Mouse (Mus musculus) heart, embryonic 13.5 days (tissue): ENCODE results near the gene Nfya. TPM values are rescaled to one million over a fixed set of nuclear protein-coding genes. Genes with fewer than 3 reads are reported as not detected.

Experiments
- ATAC-seq: fragments of 200-750 bp; cut with Nextera tagmentation; 2 replicates; pipeline ENCODE4 v1.8.0; 2017; ENCODE audit warnings: moderate TSS enrichment; ENCODE audit not compliant: insufficient number of reproducible peaks, low FRiP score, low TSS enrichment; ENCODE audit errors: extremely low read depth
- H3K27ac ChIP-seq: fragments of 300-500 bp; sonication (generic); replicated peaks from 2 replicates; pipeline ENCODE4 v1.5.1; 2015; ENCODE audit warnings: moderate library complexity, mild to moderate bottlenecking, inconsistent platforms
- H3K27me3 ChIP-seq: fragments of 300-500 bp; sonication (generic); replicated peaks from 2 replicates; pipeline ENCODE4 v1.6.1; 2015; ENCODE audit warnings: mild to moderate bottlenecking, inconsistent platforms
- H3K36me3 ChIP-seq: fragments of 300-500 bp; sonication (generic); 2 replicates; pipeline ENCODE4 v1.6.1; 2015; ENCODE audit warnings: mild to moderate bottlenecking, inconsistent platforms
- H3K4me1 ChIP-seq: fragments of 300-500 bp; sonication (generic); 2 replicates; pipeline ENCODE4 v1.6.1; 2015; ENCODE audit warnings: inconsistent platforms
- H3K4me2 ChIP-seq: fragments of 300-500 bp; sonication (generic); 2 replicates; pipeline ENCODE4 v1.6.1; 2015; ENCODE audit warnings: inconsistent platforms, mild to moderate bottlenecking, moderate library complexity
- H3K4me3 ChIP-seq: fragments of 300-500 bp; sonication (generic); 2 replicates; pipeline ENCODE4 v1.5.1; 2015; ENCODE audit warnings: moderate library complexity, mild to moderate bottlenecking, inconsistent platforms
- H3K9ac ChIP-seq: fragments of 300-500 bp; sonication (generic); 2 replicates; pipeline ENCODE4 v1.6.1; 2015; ENCODE audit warnings: inconsistent platforms, mild to moderate bottlenecking, moderate library complexity
- H3K9me3 ChIP-seq: fragments of 300-500 bp; sonication (generic); 2 replicates; pipeline ENCODE4 v1.6.1; 2016; ENCODE audit warnings: inconsistent platforms
- WGBS: fragments of 180-500 bp; shearing (Covaris S2); methylation state at CpG from one replicate; pipeline ENCODE4 v1.1.7; 2015; ENCODE audit warnings: mixed read lengths; 5-methylcytosine and 5-hydroxymethylcytosine counted together
- polyA plus RNA-seq: library from polyadenylated mRNA; unstranded; fragments of >200 nt; fragmentation: Nextera tagmentation; extraction: Ambion mirVana; gene quantifications from 2 replicates; pipeline ENCODE4 v1.2.1, GENCODE M21; 2015

Gene Nfya
- 9.9 and 10.5 TPM in 2 replicates for polyA plus RNA-seq

DNA sequence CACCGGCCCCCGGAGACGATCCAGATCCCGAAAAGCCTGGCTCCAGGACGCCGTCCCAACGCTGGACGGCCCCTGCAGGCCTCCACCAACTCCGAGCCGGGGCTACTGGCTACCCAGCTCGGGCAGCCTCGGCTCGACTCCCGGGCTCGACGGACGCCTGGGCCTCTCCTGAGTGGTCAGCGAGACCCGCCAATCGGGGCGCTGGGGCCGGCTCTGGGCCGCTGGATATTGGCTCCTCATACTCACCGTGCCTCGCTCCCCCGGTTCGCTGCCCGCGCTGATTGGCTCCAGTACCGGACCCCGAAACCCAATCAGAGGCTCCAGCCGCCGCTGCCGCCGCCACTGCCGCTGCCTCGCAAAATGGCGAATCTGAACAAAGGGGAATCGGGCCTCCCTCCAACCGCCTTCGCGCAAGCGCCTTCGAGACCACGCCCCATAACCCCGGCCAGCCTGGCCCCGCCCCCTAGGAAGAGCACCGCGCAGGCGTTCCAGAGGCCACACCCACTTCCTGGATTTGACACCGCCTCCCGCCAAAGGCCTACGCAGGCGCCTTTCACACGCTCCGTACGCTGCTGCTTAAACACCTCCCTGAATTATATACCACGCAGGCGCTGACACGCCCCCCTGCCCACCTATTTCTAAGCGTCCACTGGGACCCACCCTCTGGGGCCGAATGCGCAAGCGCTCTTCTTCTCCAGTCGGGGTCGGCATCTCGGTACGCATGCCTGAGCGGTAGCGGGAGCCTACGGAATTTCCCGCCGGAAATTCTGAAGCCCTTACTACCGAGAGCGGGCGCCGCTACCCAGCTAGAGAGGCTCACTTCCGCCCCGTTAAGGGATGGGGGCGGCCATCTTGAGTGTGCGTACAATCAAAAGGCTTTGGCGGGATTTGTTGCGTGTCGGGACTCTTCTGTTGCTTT, at the start of gene Nfya, which contains the start of gene Oard1:
Gene Nfya (minus strand): TSS at position 527 of the 919 bp plus-strand sequence.
Gene Oard1 (plus strand): TSS at position 635 of the 919 bp plus-strand sequence.
- H3K27ac ChIP-seq = peak within 1 kb of the TSS; percentile 100
- peak within 1 kb of the TSS; percentile 90 for H3K4me2 ChIP-seq
- peak within 1 kb of the TSS; percentile 99 for H3K9ac ChIP-seq
- peak; percentile 92 for ATAC-seq
- peaks cover 43% of the 10 kb centered on the region for H3K4me1 ChIP-seq
- H3K4me3 ChIP-seq = peak within 1 kb of the TSS; percentile 91
- peaks cover 29% of the 10 kb centered on the region for H3K36me3 ChIP-seq
- no peaks in the 10 kb centered on the region for H3K9me3 ChIP-seq
- WGBS = under 1% methylated on average over 82 of the region's 84 CpGs
- H3K27me3 ChIP-seq = no peaks in the 10 kb centered on the region

DNA sequence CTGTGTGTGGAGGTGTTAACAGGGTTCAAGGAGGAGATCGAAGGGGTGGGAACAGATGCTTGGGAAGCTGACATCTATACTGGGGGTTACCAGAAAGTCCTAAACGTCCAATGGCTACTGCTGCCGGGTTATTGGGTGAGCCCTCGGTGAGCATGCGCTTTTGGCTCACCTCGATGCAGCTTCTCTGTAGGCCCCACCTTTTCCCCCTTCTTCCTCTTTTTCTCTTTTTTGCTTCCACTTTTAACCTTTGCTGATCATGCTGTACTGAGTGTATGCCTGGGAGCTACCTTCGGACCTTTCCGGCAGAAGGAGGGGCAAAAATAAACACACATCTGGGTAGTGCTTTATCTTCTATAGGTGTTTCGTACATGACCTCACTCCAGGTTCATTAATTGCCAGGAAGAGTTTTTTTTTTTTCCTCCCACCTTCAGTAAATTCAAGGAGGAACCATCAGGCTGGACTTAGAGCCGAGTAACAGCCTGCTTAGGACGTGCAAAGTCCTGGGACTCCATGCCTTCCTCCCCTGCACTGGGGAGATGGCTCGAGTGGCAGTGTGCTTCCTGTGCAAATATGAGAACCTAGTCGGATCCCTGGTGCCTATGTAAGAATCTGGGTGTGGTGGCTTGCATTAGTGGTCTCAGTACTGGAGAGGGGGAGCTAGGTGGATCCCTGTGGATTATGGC, 48.4 kb upstream of the Nfya start:
- Histone ChIP-seq H3K4me1 (no peaks in the 10 kb centered on the region), H3K27me3 (no peaks in the 10 kb centered on the region), H3K4me3 (no peak overlapping the region), H3K9me3 (no peaks in the 10 kb centered on the region), H3K27ac (no peak overlapping the region), H3K9ac (no peak overlapping the region), H3K36me3 (no peaks in the 10 kb centered on the region), H3K4me2 (no peak overlapping the region)
- ATAC-seq = no peak
- 66% methylated on average over 13 of the region's 13 CpGs for WGBS

DNA sequence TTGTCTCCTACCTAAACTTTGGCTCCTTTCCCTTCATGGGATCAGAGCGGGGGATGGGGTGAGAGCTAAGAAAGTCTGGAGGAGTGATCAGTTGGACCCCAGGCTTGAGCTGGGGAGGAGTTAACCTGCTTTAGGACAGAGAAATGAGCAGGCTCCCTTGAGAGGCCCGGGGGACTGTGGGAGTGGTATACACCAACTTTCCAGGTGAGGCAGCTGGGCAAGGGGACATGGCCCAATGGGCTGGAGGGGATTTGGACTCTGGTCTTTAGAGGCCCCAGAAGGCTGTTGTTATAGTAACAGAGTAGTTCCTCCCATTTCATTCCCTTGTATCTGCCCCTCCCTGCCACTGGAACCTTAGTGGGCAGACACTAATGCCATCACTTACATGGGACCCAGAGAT, 46.2 kb upstream of the Nfya start:
- no peaks in the 10 kb centered on the region for H3K36me3 ChIP-seq
- H3K9ac ChIP-seq = no peak overlapping the region
- 74% methylated on average over 2 of the region's 2 CpGs for WGBS
- no peaks in the 10 kb centered on the region for H3K27me3 ChIP-seq
- H3K4me2 ChIP-seq = no peak overlapping the region
- no peaks in the 10 kb centered on the region for H3K9me3 ChIP-seq
- no peak overlapping the region for H3K4me3 ChIP-seq
- H3K4me1 ChIP-seq = peaks cover 9% of the 10 kb centered on the region
- no peak for ATAC-seq
- no peak overlapping the region for H3K27ac ChIP-seq

DNA sequence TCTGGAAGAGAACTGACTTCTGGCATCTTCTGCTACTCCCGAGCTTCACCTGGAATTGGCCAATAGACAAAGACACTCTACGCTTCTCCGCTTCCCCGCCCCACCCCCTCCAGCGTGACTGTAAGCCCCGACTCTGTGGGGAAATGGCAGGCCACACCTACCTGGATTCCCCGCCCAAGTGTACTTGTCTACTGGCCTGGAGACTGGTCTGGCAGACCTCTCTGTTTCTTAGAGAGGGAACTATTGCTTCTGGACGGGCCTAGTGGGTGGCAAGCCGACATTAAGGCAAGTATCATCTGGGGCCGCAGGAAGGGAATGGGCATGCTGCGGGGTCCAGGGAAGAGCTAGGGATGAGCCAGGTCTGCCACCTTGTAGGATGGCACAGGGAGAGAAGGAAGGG, 45.0 kb upstream of the Nfya start, which contains the start of gene Unc5cl:
Gene Unc5cl (plus strand): TSS at position 214 of the 400 bp plus-strand sequence.
- Histone ChIP-seq H3K9me3 (no peaks in the 10 kb centered on the region), H3K4me2 (peak within 1 kb of the TSS; percentile 47), H3K27ac (no peak within 1 kb of the TSS), H3K9ac (peak within 1 kb of the TSS; percentile 19), H3K4me1 (peaks cover 9% of the 10 kb centered on the region), H3K36me3 (no peaks in the 10 kb centered on the region), H3K27me3 (no peaks in the 10 kb centered on the region), H3K4me3 (peak within 1 kb of the TSS; percentile 20)
- 53% methylated on average over 11 of the region's 11 CpGs for WGBS
- ATAC-seq = no peak

DNA sequence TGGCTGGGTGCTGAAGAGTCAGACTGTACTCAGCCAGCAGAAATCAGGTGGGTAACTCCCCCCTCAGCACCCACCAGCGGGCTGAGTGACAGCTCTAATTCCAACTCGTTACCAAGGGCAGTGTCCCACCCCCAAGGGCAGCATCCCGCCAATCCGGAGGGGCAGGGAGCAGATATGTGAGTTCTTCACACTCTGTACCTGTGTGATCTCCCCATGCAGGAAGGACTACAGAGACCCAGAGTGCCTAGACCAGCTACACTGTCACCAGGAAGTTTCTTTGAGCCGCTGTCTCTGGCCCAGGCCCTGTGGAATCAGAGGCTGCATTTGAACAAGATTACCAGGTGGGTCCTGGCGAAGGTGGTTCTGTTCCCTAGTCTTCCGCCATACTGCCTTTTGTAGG, 44.5 kb upstream of the Nfya start:
- H3K4me3 ChIP-seq = peak overlapping the region; percentile 20
- ATAC-seq = no peak
- peak overlapping the region; percentile 47 for H3K4me2 ChIP-seq
- H3K27ac ChIP-seq = no peak overlapping the region
- peaks cover 9% of the 10 kb centered on the region for H3K4me1 ChIP-seq
- WGBS = 39% methylated on average over 7 of the region's 7 CpGs
- H3K36me3 ChIP-seq = no peaks in the 10 kb centered on the region
- H3K9ac ChIP-seq = peak overlapping the region; percentile 19; the same call in 1 of the 2 replicates
- H3K27me3 ChIP-seq = no peaks in the 10 kb centered on the region
- H3K9me3 ChIP-seq = no peaks in the 10 kb centered on the region

DNA sequence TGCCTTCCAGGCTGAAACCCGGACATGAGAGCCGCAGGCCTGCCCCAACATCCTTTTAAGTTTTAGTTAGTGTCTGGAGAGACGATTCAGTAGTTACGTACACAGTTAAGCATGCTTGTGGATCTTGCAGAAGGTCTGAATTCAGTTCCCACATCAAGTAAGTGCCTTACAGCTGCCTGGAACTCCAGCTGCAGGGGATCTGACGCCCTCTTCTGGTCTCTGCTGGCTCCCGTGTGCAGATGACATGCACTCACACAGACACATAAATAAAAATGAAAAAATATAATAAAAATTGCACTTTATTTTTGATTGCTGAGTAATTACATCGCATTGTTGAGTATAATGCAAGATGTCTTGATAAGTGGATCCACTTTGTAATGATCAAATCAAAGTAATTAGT, 43.8 kb upstream of the Nfya start:
- no peaks in the 10 kb centered on the region for H3K27me3 ChIP-seq
- no peak overlapping the region for H3K4me2 ChIP-seq
- H3K4me1 ChIP-seq = peaks cover 9% of the 10 kb centered on the region
- H3K4me3 ChIP-seq = no peak overlapping the region
- ATAC-seq = no peak
- H3K9me3 ChIP-seq = no peaks in the 10 kb centered on the region
- no peaks in the 10 kb centered on the region for H3K36me3 ChIP-seq
- H3K27ac ChIP-seq = no peak overlapping the region
- H3K9ac ChIP-seq = no peak overlapping the region
- 69% methylated on average over 7 of the region's 7 CpGs for WGBS

DNA sequence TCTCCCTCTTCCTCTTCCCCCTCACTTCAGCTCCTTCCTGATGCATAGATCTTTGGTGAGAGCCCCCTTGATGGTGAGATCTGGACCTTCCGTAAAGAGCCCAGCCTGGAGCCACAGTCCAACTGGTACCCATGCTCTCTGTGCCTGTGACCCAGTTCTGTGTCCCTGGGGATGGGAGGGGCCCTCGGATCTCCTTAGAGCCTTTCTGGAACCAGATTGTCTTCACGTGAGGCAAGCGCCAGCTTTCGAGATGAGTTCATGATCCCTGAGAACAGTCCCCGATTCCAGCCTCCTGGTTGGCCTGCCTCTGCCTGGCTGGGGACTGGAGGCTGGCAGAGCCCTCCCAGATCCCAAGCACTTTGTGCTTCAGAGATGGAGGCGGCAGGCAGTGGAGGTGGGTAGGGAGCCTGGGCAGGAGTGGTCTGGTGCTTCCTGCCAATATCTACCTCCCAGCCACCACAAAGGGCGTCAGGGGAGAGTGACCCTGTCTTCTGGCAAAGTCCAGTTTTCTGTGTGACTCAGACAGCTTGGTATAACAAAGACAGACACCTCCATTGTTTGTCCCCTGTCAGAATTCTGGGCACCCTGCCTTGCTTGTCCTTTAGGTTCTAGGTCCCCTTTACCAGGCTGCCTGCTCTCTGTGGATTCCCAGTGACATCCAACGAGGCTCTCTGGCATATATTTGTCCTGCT, 42.2 kb upstream of the Nfya start:
- WGBS = 64% methylated on average over 9 of the region's 9 CpGs
- Histone ChIP-seq H3K9ac (no peak overlapping the region), H3K4me2 (peak overlapping the region; percentile 35; the same call in 1 of the 2 replicates), H3K4me3 (no peak overlapping the region), H3K27ac (no peak overlapping the region), H3K4me1 (peaks cover 14% of the 10 kb centered on the region), H3K27me3 (no peaks in the 10 kb centered on the region), H3K36me3 (no peaks in the 10 kb centered on the region), H3K9me3 (no peaks in the 10 kb centered on the region)
- no peak for ATAC-seq

DNA sequence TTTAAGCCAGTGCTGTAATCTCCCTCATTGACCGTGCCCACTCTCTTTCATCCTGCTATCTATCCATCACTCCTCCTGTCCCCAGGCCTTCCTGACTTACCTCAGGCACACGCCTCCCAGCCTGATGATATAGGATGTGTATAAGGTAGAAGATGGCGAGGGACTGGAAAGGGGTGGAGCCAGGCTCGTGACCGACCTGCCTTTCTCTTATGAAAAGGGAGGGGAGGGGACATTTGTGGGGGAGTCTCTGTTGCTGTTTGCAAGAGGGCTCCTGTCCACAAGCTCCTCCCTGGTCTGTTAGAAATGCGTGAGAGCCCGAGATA, 41.6 kb upstream of the Nfya start, which contains the start of gene Tspo2:
Gene Tspo2 (minus strand): TSS at position 170 of the 323 bp plus-strand sequence.
- no peaks in the 10 kb centered on the region for H3K9me3 ChIP-seq
- peak within 1 kb of the TSS; percentile 35; the same call in 1 of the 2 replicates for H3K4me2 ChIP-seq
- H3K27ac ChIP-seq = no peak within 1 kb of the TSS
- no peaks in the 10 kb centered on the region for H3K27me3 ChIP-seq
- H3K9ac ChIP-seq = no peak within 1 kb of the TSS
- 62% methylated on average over 7 of the region's 7 CpGs for WGBS
- no peak for ATAC-seq
- no peaks in the 10 kb centered on the region for H3K36me3 ChIP-seq
- peaks cover 14% of the 10 kb centered on the region for H3K4me1 ChIP-seq
- 0 out of 2 replicates have a peak within 1 kb of the TSS, but pooled peaks have one; percentile 15 for H3K4me3 ChIP-seq

DNA sequence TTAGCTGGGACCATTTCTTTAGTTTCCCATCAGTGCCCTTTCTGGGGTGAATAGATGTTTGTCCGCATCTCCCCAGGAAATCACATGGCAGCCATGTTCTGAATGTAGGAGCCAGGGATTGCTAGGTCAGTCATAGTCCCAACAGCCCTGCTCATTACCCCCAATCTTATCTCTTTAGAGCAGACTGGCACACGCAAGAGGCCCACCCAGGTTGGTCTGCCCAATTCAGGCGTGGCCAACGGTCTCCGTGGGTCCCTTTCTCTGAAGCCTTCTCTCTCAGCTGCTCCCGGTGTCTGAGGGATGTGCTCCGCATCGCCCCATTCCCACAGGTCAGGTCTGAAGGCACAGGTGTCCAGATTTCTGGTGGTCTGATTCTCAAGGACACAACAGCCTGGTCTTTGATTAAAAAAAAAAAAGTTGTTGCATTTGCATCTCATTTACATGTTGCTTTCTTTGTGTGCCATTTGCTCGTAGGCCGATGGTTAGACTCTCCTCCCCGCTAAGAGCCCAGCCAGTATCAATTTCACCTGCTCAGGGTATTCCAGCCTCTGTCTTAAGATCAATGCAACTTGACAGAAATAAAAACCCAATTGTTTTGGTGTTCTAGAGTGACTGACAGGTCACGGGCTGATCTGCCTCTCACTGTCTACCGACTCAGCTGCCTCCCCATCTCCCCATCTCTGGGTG, 41.1 kb upstream of the Nfya start:
- 79% methylated on average over 13 of the region's 13 CpGs for WGBS
- Histone ChIP-seq H3K27me3 (no peaks in the 10 kb centered on the region), H3K4me2 (peak overlapping the region; percentile 35; the same call in 1 of the 2 replicates), H3K27ac (no peak overlapping the region), H3K4me1 (peaks cover 14% of the 10 kb centered on the region), H3K9ac (no peak overlapping the region), H3K9me3 (no peaks in the 10 kb centered on the region), H3K4me3 (0 out of 2 replicates have a peak overlapping the region, but pooled peaks have one; percentile 15), H3K36me3 (no peaks in the 10 kb centered on the region)
- peak; percentile 55; the same call in 1 of the 2 replicates for ATAC-seq

DNA sequence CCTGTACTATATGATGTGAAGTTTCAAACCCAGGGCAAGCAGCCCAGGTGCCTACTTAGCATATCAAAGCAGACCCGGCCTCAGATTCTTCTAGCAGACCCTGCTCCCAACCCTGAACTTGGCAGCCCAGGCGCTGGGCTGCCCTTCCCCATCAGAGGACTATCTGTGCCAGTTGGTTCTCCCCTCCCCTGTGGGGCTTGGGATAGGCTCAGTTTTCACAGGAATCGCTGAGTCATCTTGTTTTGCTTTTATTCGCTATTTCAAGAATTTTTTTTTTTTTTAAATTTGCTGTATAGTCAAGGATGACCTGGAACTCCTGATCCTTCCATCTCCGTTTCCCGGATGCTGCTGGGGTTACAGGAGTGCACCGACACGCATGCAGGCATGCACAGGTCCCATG, 38.0 kb upstream of the Nfya start:
- no peaks in the 10 kb centered on the region for H3K9me3 ChIP-seq
- H3K4me2 ChIP-seq = no peak overlapping the region
- H3K4me3 ChIP-seq = no peak overlapping the region
- H3K27ac ChIP-seq = no peak overlapping the region
- peaks cover 14% of the 10 kb centered on the region for H3K4me1 ChIP-seq
- no peaks in the 10 kb centered on the region for H3K36me3 ChIP-seq
- ATAC-seq = no peak
- no peak overlapping the region for H3K9ac ChIP-seq
- no peaks in the 10 kb centered on the region for H3K27me3 ChIP-seq
- 69% methylated on average over 8 of the region's 8 CpGs for WGBS
